10 mouse cellular contexts compared by ENCODE assay signal in the genomic region with DNA sequence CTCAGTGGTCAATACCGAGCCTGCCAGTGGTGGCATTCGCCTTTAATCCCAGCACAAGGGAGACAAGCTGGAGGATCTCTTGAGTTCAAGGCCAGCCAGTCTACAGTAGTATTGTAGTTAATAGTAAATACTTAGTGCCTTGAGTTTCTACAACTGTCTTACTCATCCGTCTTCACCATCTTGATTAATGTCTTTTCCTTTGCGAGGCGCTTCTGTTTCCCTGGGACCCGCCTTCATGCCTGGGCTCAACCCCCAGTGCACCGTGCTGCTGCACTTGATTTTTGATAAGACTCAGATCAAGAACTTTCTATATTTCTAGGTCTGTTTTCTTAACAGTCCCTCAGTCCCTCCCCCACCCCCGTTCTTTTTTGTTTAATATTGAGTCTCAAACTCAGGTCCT. TPM values are rescaled to one million over a fixed set of nuclear protein-coding genes. Genes with fewer than 3 reads are reported as not detected.
DNase-seq lines count a peak whose midpoint lies in the region; ATAC-seq and TF ChIP-seq lines count a peak whose summit lies in the region.
"Had no signal": no experiment of that assay in that cellular context is flagged by ENCODE, and none has a peak within 500 bp of the region (broad histone marks: within the 10 kb centered on the region; RNA-seq: fewer than 3 reads in every experiment).

No protein-coding gene starts in this region.

- H3K4me3 ChIP-seq in kidney, adult 2 months (ENCODE audit: insufficient read depth, low read depth, low read length) = peak overlapping the region; percentile 73
- H3K4me3 ChIP-seq in brown adipose tissue, adult 24 weeks (ENCODE audit: insufficient read depth, low read depth, low read length) = peak overlapping the region; percentile 92
- H3K4me3 ChIP-seq in hindbrain, postnatal 0 days (ENCODE audit: low read length) = peak overlapping the region; percentile 89
- peak overlapping the region; percentile 89 for H3K4me3 ChIP-seq in midbrain, embryonic 16.5 days (ENCODE audit: low read depth, low read length)

- 21% methylated on average over 8 of the region's 8 CpGs for WGBS in kidney, adult 2 months
- 34% methylated on average over 8 of the region's 8 CpGs for WGBS in hindbrain, postnatal 0 days
- WGBS in midbrain, embryonic 16.5 days = 39% methylated on average over 8 of the region's 8 CpGs

- ATAC-seq in hindbrain, postnatal 0 days = no peak
- no peak for ATAC-seq in midbrain, embryonic 16.5 days

- H3K27ac ChIP-seq in kidney, adult 2 months (ENCODE audit: insufficient read depth, low read depth, low read length) = peak overlapping the region; percentile 96
- H3K27ac ChIP-seq in brown adipose tissue, adult 24 weeks (replicated peaks; ENCODE audit: low read depth, low read length) = peak overlapping the region; percentile 96
- H3K27ac ChIP-seq in hindbrain, postnatal 0 days = no peak overlapping the region
- H3K27ac ChIP-seq in midbrain, embryonic 16.5 days (ENCODE audit: low read length) = no peak overlapping the region

- H3K9ac ChIP-seq in hindbrain, postnatal 0 days (replicated peaks; ENCODE audit: low read length) = peak overlapping the region; percentile 94; the same call in 1 of the 2 replicates
- no peak overlapping the region; the same call in 1 of the 2 replicates for H3K9ac ChIP-seq in midbrain, embryonic 16.5 days (ENCODE audit: low read depth, low read length)

- no peaks in the 10 kb centered on the region for H3K9me3 ChIP-seq in hindbrain, postnatal 0 days (ENCODE audit: low read length)
- no peaks in the 10 kb centered on the region for H3K9me3 ChIP-seq in midbrain, embryonic 16.5 days (replicated peaks; ENCODE audit: control insufficient read depth, low read length, poor library complexity, severe bottlenecking)

- DNase-seq in kidney, adult 2 months = no peak
- no peak for DNase-seq in kidney, adult 11 months
- DNase-seq in hindbrain, postnatal 0 days (ENCODE audit: low spot score) = no peak
- DNase-seq in urinary bladder, postnatal 14 days (ENCODE audit: low spot score) = no peak
- no peak for DNase-seq in right cerebral cortex, postnatal 10 days (ENCODE audit: low spot score in 2 of 2)
- no peak for DNase-seq in cerebellum, adult 11 months

- H3K4me2 ChIP-seq in hindbrain, postnatal 0 days (ENCODE audit: low read depth, low read length) = peak overlapping the region; percentile 90
- H3K4me2 ChIP-seq in midbrain, embryonic 16.5 days (ENCODE audit: low read length) = peak overlapping the region; percentile 85

- no peaks in the 10 kb centered on the region for H3K27me3 ChIP-seq in kidney, adult 2 months (replicated peaks; ENCODE audit: control insufficient read depth, insufficient read depth, low read length)
- no peaks in the 10 kb centered on the region for H3K27me3 ChIP-seq in hindbrain, postnatal 0 days (ENCODE audit: insufficient read depth, low read length)
- no peaks in the 10 kb centered on the region for H3K27me3 ChIP-seq in midbrain, embryonic 16.5 days (ENCODE audit: control insufficient read depth, insufficient read depth, low read depth, low read length)

- no peak for TF ChIP-seq CTCF in kidney, adult 2 months (conservative IDR thresholded peaks at IDR 0.05; ENCODE audit: insufficient read depth, insufficient read length, low read depth, low read length)
- TF ChIP-seq CTCF in hindbrain, postnatal 0 days (IDR thresholded peaks at IDR 0.05; ENCODE audit: low read depth) = no peak

- H3K36me3 ChIP-seq in kidney, adult 2 months (ENCODE audit: control insufficient read depth, insufficient read depth, low read length) = peaks cover 2% of the 10 kb centered on the region
- peaks cover 6% of the 10 kb centered on the region; the same call in 1 of the 2 replicates for H3K36me3 ChIP-seq in hindbrain, postnatal 0 days (ENCODE audit: insufficient read depth, low read length)
- 0 out of 2 replicates have a peak, but pooled peaks cover 3% of the 10 kb centered on the region for H3K36me3 ChIP-seq in midbrain, embryonic 16.5 days (ENCODE audit: control insufficient read depth, insufficient read depth, low read length)

- H3K4me1 ChIP-seq in kidney, adult 2 months (ENCODE audit: control insufficient read depth, insufficient read depth, low read length) = peaks cover 23% of the 10 kb centered on the region
- H3K4me1 ChIP-seq in brown adipose tissue, adult 24 weeks (ENCODE audit: control insufficient read depth, insufficient read depth, insufficient read length, low read length) = peaks cover 3% of the 10 kb centered on the region; the same call in 1 of the 2 replicates
- no peaks in the 10 kb centered on the region for H3K4me1 ChIP-seq in hindbrain, postnatal 0 days (ENCODE audit: insufficient read depth, low read length)
- H3K4me1 ChIP-seq in midbrain, embryonic 16.5 days (ENCODE audit: control insufficient read depth, insufficient read depth, low read length) = peaks cover 18% of the 10 kb centered on the region

- no peak for TF ChIP-seq POLR2A in kidney, adult 2 months (IDR thresholded peaks at IDR 0.05; ENCODE audit: low read depth, low read length)

RNA-seq across cellular contexts. Expression of a gene that starts 2.4 kb away (rescaled TPM):
- polyA plus RNA-seq in kidney, adult 2 months (2012; rRNA removed) = 519 and 608 TPM in 2 replicates
- 3,579 and 4,573 TPM in 2 replicates for polyA plus RNA-seq in brown adipose tissue, adult 24 weeks (2012; ENCODE audit: insufficient read depth, insufficient read length, missing spikeins)
- total RNA-seq in hindbrain, postnatal 0 days (2014; rRNA removed) = 485 and 522 TPM in 2 replicates
- polyA plus RNA-seq in hindbrain, postnatal 0 days (2015; fragmentation: Nextera tagmentation; extraction: Ambion mirVana) = 608 and 645 TPM in 2 replicates
- polyA plus RNA-seq in midbrain, embryonic 16.5 days (2015; fragmentation: Nextera tagmentation; extraction: Ambion mirVana) = 293 and 338 TPM in 2 replicates

RNA-seq across cellular contexts. Expression of a gene that starts 25.8 kb away (rescaled TPM):
- polyA plus RNA-seq in kidney, adult 2 months (2012; rRNA removed) = 70.2 and 76.1 TPM in 2 replicates
- 34.2 and 34.6 TPM in 2 replicates for polyA plus RNA-seq in brown adipose tissue, adult 24 weeks (2012; ENCODE audit: insufficient read depth, insufficient read length, missing spikeins)
- total RNA-seq in hindbrain, postnatal 0 days (2014; rRNA removed) = 74.5 and 98.7 TPM in 2 replicates
- 171 and 172 TPM in 2 replicates for polyA plus RNA-seq in hindbrain, postnatal 0 days (2015; fragmentation: Nextera tagmentation; extraction: Ambion mirVana)
- 198 and 209 TPM in 2 replicates for polyA plus RNA-seq in midbrain, embryonic 16.5 days (2015; fragmentation: Nextera tagmentation; extraction: Ambion mirVana)

RNA-seq across cellular contexts. Expression of a gene that starts 49.2 kb away (rescaled TPM):
- polyA plus RNA-seq in kidney, adult 2 months (2012; rRNA removed) = 0.08 and 2.2 TPM in 2 replicates
- not detected in 2 replicates for polyA plus RNA-seq in brown adipose tissue, adult 24 weeks (2012; ENCODE audit: insufficient read depth, insufficient read length, missing spikeins)
- total RNA-seq in hindbrain, postnatal 0 days (2014; rRNA removed) = not detected in 2 replicates
- polyA plus RNA-seq in hindbrain, postnatal 0 days (2015; fragmentation: Nextera tagmentation; extraction: Ambion mirVana) = not detected in 2 replicates
- polyA plus RNA-seq in midbrain, embryonic 16.5 days (2015; fragmentation: Nextera tagmentation; extraction: Ambion mirVana) = not detected in 2 replicates
- polyA plus RNA-seq: brain, embryonic 14.5 days; limb, embryonic 11.5 days had no signal

RNA-seq across cellular contexts. Expression of a gene that starts 52.2 kb away (rescaled TPM):
- 0.05 and 0.14 TPM in 2 replicates for polyA plus RNA-seq in kidney, adult 2 months (2012; rRNA removed)
- not detected in 2 replicates for polyA plus RNA-seq in brown adipose tissue, adult 24 weeks (2012; ENCODE audit: insufficient read depth, insufficient read length, missing spikeins)
- total RNA-seq in hindbrain, postnatal 0 days (2014; rRNA removed) = 40.9 and 41.2 TPM in 2 replicates
- polyA plus RNA-seq in hindbrain, postnatal 0 days (2015; fragmentation: Nextera tagmentation; extraction: Ambion mirVana) = 17.6 and 18.0 TPM in 2 replicates
- polyA plus RNA-seq in midbrain, embryonic 16.5 days (2015; fragmentation: Nextera tagmentation; extraction: Ambion mirVana) = 16.5 and 17.8 TPM in 2 replicates

Comparison
In these comparisons a context has a peak if more than half of its experiments do, and no peak if none do; other contexts are left out.
1. H3K27ac ChIP-seq: peak in kidney, adult 2 months (single experiment) and brown adipose tissue, adult 24 weeks (single experiment); none in hindbrain, postnatal 0 days (single experiment) and midbrain, embryonic 16.5 days (single experiment).
2. Peak in every context shown above with its lines, with median percentiles within 50 percentile points of each other: H3K4me3 ChIP-seq.